ENCODE assay signal across 19 mouse cellular contexts in the genomic region with DNA sequence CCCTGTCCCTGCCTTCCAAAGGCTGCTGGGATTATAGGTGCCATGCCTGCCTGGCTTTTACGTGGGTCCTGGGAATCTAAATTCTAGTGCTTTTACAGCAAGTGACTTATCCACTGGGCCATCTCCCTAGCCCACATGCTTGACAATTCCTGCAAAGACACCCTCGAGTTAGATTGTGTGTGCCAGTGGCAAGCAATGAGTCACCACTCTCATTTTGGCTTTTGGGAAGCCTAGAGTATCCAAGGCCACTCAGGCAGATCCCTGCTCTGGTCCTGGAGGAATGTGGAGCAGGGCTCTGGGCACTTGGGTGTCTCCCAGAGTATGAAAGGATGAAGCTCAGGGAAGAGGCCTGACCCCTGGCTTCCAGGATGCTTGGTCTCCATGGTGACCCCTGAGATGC.
A peak's percentile ranks its signal among the peaks of the same experiment; 100 is the strongest.
DNase-seq lines count a peak whose midpoint lies in the region; TF ChIP-seq lines count a peak whose summit lies in the region.
"Had no signal": no experiment of that assay in that cellular context is flagged by ENCODE, and none has a peak within 500 bp of the region (broad histone marks: within the 10 kb centered on the region; RNA-seq: fewer than 3 reads in every experiment).

No protein-coding gene starts in this region.

- peak overlapping the region; percentile 16; the same call in 1 of the 2 replicates for H3K27ac ChIP-seq in left cerebral cortex, adult 2 months
- H3K27ac ChIP-seq: embryonic facial prominence, embryonic 15.5 days; forebrain, embryonic 10.5 days; heart, embryonic 10.5 days; hindbrain, postnatal 0 days; limb, embryonic 10.5 days; liver, embryonic 12.5 days; stomach, postnatal 0 days had no signal

- TF ChIP-seq CTCF in left cerebral cortex, adult 2 months (IDR thresholded peaks at IDR 0.05), result no peak

- DNase-seq in cerebellum, postnatal 25 days, result peak; percentile 35 to 53
- DNase-seq in cerebellum, postnatal 14 days, result no peak
- DNase-seq in left cerebral cortex, adult 2 months (ENCODE audit: extremely low spot score in 1 of 2, low spot score in 2 of 2), result peak in 1 of 2 experiments; percentile 20
- DNase-seq in left cerebral cortex, adult 11 months (ENCODE audit: low spot score), result no peak
- peak; percentile 13 to 28 for DNase-seq in right cerebral cortex, postnatal 36 days (ENCODE audit: low spot score in 2 of 2)
- no peak for DNase-seq in right cerebral cortex, postnatal 10 days (ENCODE audit: low spot score in 2 of 2)
- DNase-seq in heart, postnatal 14 days, result no peak
- DNase-seq: gastrocnemius, postnatal 25 days; heart, postnatal 10 days; kidney, adult 11 months; kidney, postnatal 14 days; thymus, postnatal 25 days had no signal

- no peak overlapping the region for H3K4me3 ChIP-seq in left cerebral cortex, adult 2 months
- H3K4me3 ChIP-seq: embryonic facial prominence, embryonic 15.5 days; forebrain, embryonic 10.5 days; heart, embryonic 10.5 days; limb, embryonic 10.5 days; liver, embryonic 12.5 days had no signal

- intact Hi-C loops in left cerebral cortex, adult 2 months (cut with DNase I), result loop anchor here (1.0 to 5.0 kb wide), 4 partner anchors 27 to 399 kb away; no protein-coding TSS in a partner anchor
- intact Hi-C loops in heart, postnatal 14 days (cut with DNase I), result no loop called here

Comparison
In these comparisons a context has a peak if more than half of its experiments do, and no peak if none do; other contexts are left out.
1. DNase-seq: peak in cerebellum, postnatal 25 days (2 of 2) and right cerebral cortex, postnatal 36 days (2 of 2); none in cerebellum, postnatal 14 days (0 of 2), left cerebral cortex, adult 11 months (single experiment), right cerebral cortex, postnatal 10 days (0 of 2) and heart, postnatal 14 days (0 of 2).